Mouse (Mus musculus) bone marrow macrophage, adult 2 months (primary cell): ENCODE data around the gene Lta. TPM values are rescaled to one million over a fixed set of nuclear protein-coding genes. Genes with fewer than 3 reads are reported as not detected.
A peak's percentile ranks its signal among the peaks of the same experiment; 100 is the strongest.

Source experiments
- H3K27ac ChIP-seq: 2 replicates; pipeline ENCODE4 v1.5.1; 2012; ENCODE audit warnings: low read depth, low read length; ENCODE audit not compliant: insufficient read depth
- H3K4me1 ChIP-seq: 2 replicates; pipeline ENCODE4 v1.6.1; 2012; ENCODE audit warnings: low read length; ENCODE audit not compliant: control insufficient read depth, insufficient read depth
- H3K4me3 ChIP-seq: 2 replicates; pipeline ENCODE4 v1.5.1; 2012; ENCODE audit warnings: mild to moderate bottlenecking, low read length, moderate library complexity; ENCODE audit not compliant: insufficient read depth
- CTCF ChIP-seq: IDR thresholded peaks from 2 replicates; pipeline ENCODE4 v1.5.1; 2012; ENCODE audit warnings: low read depth, mild to moderate bottlenecking, low read length, moderate library complexity
- POLR2A ChIP-seq: IDR thresholded peaks from 2 replicates; pipeline ENCODE4 v1.6.1; 2012; ENCODE audit warnings: mild to moderate bottlenecking, low read depth, low read length, borderline replicate concordance
- polyA plus RNA-seq: library from polyadenylated mRNA; stranded (reverse); fragments of >200 nt; gene quantifications from 2 replicates; pipeline ENCODE4 v1.2.4, GENCODE M21; 2012; ENCODE audit not compliant: missing spikeins, insufficient read depth, insufficient read length

Lta gene
- polyA plus RNA-seq, 1 experiment: not detected

GRCm38 (mm10) chr17:35232659-35233058, 27.5 kb upstream of the Lta start:
- TF ChIP-seq POLR2A: no peak
- TF ChIP-seq CTCF: no peak
- no peak overlapping the region for H3K4me3 ChIP-seq
- H3K27ac ChIP-seq: peak overlapping the region; percentile 92
- H3K4me1 ChIP-seq: peaks cover 31% of the 10 kb centered on the region

DNA sequence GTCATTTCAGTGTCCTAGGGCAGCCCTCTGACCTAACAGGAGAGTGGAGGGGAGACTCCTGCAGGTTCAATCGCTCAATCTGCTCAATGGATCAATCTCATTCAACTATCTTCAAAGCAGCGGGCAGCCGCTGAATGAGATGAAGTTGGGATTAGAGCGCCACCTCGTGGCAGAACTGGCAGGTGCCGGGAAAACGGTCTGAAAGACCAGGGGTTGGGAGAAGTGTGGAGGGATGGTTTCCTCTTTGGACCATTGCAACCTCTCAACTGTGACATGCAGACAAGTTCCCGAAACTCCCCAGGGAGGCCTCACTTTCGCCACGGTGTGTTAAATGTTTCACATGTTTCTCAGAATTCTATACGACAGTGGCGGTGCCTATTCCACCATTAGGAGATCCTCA, 26.9 kb upstream of the Lta start:
- TF ChIP-seq CTCF (peak; percentile 97), POLR2A (no peak)
- peaks cover 31% of the 10 kb centered on the region for H3K4me1 ChIP-seq
- H3K4me3 ChIP-seq: peak overlapping the region; percentile 20
- peak overlapping the region; percentile 92 for H3K27ac ChIP-seq

DNA sequence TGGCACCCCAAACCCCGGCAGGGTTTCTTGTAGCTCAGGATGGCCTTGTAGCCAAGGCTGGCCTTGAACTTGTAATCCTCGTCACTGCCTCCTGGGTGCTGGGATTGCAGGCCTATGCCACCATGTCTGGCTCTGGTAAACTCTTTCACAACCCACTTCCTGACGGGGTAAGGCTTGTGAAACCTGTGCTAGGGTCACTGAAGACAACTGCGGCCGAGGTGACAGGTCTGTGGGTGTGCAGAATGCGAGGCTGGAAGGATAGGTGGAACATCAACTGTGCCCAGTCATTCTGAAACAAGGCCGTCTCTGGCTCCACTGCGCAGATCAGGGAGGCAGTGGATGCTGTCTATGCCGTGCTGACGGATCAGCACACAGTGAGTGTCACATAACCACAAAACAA, 25.9 kb upstream of the Lta start:
- no peak for TF ChIP-seq POLR2A
- no peak for TF ChIP-seq CTCF
- H3K4me1 ChIP-seq: peaks cover 35% of the 10 kb centered on the region
- no peak overlapping the region for H3K27ac ChIP-seq
- no peak overlapping the region for H3K4me3 ChIP-seq

DNA sequence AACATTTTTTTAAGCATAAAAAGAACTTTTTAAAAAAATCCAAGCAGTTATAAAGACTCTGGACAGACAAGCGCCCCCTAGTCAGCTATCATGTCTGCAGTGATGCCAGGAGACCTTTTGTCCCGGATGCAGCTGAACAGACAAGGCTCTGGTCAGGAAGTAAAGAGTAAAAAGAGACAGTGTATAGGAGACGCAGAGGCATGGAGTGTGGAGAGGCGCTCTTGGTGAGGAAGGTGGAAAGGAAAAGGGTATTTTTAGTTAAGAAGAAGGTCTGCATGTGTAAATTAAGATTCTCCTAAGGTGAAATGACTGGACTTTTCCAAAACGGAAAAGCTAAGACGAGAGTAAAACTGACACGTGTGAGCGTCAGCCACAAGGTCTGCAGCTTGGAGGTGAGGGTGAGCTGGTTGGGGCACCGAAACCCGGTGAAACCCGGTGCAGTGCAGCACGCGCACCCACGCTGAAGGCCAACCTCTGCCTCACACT, 21.5 kb upstream of the Lta start:
- Histone ChIP-seq H3K4me1 (peaks cover 38% of the 10 kb centered on the region), H3K4me3 (no peak overlapping the region), H3K27ac (no peak overlapping the region)
- TF ChIP-seq CTCF: no peak
- no peak for TF ChIP-seq POLR2A

GRCm38 (mm10) chr17:35225456-35225855, 20.3 kb upstream of the Lta start:
- H3K4me3 ChIP-seq: no peak overlapping the region
- H3K4me1 ChIP-seq: peaks cover 35% of the 10 kb centered on the region
- no peak overlapping the region for H3K27ac ChIP-seq
- no peak for TF ChIP-seq POLR2A
- TF ChIP-seq CTCF: no peak

DNA sequence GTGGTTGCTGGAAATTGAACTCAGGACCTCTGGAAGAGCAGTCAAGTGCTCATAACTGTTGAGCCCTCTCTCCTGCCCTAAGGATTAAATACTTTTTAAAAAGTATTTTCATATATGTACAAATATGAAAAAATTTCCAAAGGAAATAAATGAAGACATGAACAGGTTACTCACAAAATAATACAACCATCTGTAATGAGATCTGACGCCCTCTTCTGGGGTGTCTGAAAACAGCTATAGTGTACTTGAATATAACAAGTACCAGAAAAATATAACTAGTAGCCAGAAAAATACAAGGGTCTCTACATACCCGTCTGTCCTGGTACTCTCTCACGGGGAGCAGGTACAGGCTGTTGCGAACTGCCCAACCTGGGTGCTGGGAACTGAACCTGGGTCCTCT, 19.5 kb upstream of the Lta start:
- H3K4me3 ChIP-seq: no peak overlapping the region
- H3K27ac ChIP-seq: no peak overlapping the region
- TF ChIP-seq POLR2A (no peak), CTCF (no peak)
- peaks cover 43% of the 10 kb centered on the region for H3K4me1 ChIP-seq

- peak overlapping the region; percentile 69 for H3K27ac ChIP-seq
- H3K4me3 ChIP-seq: no peak overlapping the region
- peaks cover 55% of the 10 kb centered on the region for H3K4me1 ChIP-seq
- TF ChIP-seq CTCF: no peak
- no peak for TF ChIP-seq POLR2A
Measured at GRCm38 (mm10) chr17:35222299-35222698, 17.1 kb upstream of the Lta start.

- H3K4me1 ChIP-seq: peaks cover 58% of the 10 kb centered on the region
- no peak for TF ChIP-seq CTCF
- TF ChIP-seq POLR2A: no peak
- peak within 1 kb of the TSS; percentile 6; the same call in 1 of the 2 replicates for H3K4me3 ChIP-seq
- H3K27ac ChIP-seq: peak within 1 kb of the TSS; percentile 90
Measured at GRCm38 (mm10) chr17:35220156-35220952, 15.2 kb upstream of the Lta start, which contains the start of gene Gm16181. Gm16181 (plus strand) TSS chr17:35220834.

DNA sequence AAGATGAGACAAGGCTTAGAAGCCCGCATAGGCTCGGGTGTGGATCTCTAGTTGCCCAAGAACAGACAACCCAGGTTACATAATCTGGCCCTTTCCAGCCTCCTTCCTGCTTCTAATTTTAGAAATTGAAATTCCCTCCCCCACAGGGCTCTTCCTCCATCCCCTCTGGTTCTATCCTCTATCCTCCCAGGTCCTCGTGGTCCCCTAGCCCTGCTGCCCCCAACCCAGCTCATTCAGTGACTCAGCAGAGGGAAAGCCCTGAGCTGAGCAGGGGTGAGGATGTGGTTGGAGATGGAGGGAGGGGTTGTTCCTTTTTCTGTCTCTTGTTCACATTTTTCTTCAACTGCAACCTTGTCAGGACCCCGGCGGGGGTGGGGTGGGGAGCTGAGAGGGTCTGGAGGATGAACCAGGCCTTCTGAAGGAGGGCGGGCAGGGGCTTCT, 14.5 kb upstream of the Lta start:
- H3K4me1 ChIP-seq: peaks cover 66% of the 10 kb centered on the region
- H3K4me3 ChIP-seq: no peak overlapping the region
- TF ChIP-seq CTCF (0 out of 2 replicates have a peak, but pooled peaks have one; percentile 5), POLR2A (no peak)
- H3K27ac ChIP-seq: peak overlapping the region; percentile 90

DNA sequence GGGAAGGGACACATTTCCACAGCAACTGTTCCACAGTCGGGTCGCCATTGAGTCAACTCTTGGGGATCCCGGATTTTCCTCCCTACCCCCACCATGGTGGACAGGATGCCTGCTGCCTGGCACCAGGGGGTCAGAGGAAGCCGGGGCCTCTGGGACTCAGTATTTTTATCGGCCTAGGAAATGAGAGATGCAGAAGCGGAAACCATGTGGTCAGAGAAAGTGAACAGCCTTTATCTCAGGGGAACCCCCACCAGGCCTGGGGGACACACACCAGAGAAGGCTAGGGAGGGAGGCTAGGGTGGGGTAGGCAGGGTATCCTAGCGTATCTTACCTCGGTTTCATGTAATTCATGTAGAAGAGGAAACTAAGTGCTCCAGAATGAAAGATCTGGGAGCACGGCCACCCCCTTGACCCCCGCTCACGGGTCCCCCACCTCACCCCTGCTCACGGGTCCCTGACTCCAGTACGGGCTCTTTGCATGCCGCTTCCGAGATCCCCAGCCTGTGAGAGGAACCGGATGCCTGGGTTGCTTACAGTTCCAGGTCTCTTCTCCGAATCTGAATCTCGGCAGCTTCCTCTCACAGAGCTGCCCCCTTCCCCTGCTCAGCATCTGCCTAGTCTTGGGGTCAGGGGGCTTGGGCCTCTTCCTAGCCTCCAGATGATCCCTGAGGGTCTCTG, 13.5 kb upstream of the Lta start:
- peak overlapping the region; percentile 43 for H3K4me3 ChIP-seq
- H3K27ac ChIP-seq: peak overlapping the region; percentile 90
- TF ChIP-seq POLR2A (no peak), CTCF (no peak)
- H3K4me1 ChIP-seq: peaks cover 68% of the 10 kb centered on the region
